Mouse (Mus musculus) monocyte, adult 5-6 weeks (primary cell): ENCODE results near the gene Igfbpl1. TPM values are rescaled to one million over a fixed set of nuclear protein-coding genes. Genes with fewer than 3 reads are reported as not detected.

Source experiments
- ATAC-seq: fragments of 153-309, 156-312 bp; replicated peaks from 2 replicates; pipeline ENCODE4 v1.8.0; 2017; ENCODE audit warnings: mild to moderate bottlenecking; ENCODE audit not compliant: low TSS enrichment, insufficient number of reproducible peaks, severe bottlenecking, poor library complexity, low FRiP score
- total RNA-seq: library from RNA; stranded (forward); fragments of 200-1000, 200-491, 200-594 nt; gene quantifications from 3 replicates; pipeline ENCODE4 v1.2.3, GENCODE M21; 2017

The Igfbpl1 gene
- total RNA-seq, 1 experiment from 2014 or later, result not detected

DNA sequence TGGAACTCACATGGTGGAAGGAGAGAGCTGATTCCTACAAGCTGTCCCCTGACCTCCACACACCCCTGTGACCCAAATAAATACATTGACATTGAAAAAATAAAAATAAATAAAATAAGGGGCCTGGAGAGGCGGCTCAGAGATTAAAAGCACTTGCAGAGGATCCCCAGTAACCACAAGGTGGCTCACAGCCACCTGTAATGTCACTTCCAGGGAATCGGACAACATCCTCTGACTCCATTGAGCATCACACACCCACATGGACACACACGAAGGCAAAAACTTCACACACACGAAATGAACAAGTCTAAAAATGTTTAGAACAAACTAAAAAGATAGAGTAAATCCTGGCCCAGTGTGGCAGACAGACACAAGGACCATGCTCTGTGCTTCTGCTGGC lies 40.0 kb downstream of the Igfbpl1 start:
- no peak for ATAC-seq

DNA sequence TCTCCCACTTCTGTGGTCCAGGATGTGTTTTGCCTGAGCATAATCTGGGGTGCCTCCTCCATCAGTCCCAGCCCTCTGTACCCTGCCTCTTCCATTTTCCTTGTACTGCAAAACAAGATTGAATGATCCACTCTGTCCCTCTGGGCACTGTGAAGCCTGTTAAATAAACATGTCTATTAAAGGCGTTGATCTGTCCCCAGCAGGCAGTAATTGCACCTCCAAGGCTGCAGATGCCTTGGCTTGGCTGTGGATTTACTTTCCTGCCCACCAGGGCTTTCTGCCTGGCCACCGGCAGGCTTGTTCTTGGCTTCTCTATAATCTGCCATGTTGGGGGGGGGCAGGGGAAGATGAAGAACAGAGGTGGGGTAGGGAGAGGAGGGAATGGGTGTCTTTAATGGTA lies 40.8 kb downstream of the Igfbpl1 start:
- ATAC-seq, result no peak

GRCm38 (mm10) chr4:45783671-45784070 lies 43.1 kb downstream of the Igfbpl1 start:
- no peak for ATAC-seq

GRCm38 (mm10) chr4:45771619-45772018 lies 55.1 kb downstream of the Igfbpl1 start:
- no peak for ATAC-seq

GRCm38 (mm10) chr4:45771173-45771572 lies 55.5 kb downstream of the Igfbpl1 start:
- no peak for ATAC-seq

DNA sequence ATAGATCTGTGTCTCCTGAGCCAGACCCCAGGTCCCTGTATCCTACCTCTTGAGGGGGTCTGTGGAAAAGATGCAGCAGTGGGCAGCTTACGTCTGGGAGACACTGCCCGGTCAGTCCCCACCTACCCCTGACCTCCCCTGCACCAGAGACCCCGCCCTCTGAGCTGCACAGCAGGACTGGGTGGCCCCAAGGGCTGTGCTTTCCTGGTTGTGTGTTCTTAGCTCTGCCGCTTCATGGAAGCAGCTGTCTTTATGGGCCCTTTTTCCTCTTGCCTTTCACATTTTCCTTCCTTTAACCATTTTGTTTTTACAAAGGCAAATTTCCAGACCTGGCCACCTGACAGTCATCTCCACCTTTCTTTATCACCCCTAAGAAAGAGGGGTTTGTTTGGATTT lies 56.1 kb downstream of the Igfbpl1 start:
- ATAC-seq, result no peak

GRCm38 (mm10) chr4:45769791-45770637 lies 56.7 kb downstream of the Igfbpl1 start:
- ATAC-seq, result no peak

DNA sequence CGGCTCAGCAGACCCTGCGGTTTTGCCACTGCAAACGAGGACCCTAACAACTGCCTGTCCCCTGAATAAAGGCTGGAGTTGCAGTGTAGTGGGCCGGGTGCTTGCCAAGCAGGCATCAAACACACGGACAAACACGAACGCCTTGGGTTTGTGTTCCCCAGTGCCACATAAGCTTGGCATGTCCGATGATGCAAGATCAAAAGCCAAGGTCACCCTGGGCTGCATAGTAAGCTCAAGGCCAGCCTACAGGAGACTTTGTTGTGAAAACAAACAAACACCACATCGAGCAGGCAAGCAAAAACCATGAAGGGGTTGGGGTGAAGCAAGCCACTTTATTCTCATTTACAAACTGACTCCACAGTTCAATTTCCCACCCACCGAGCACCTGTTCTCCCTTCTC lies 57.6 kb downstream of the Igfbpl1 start:
- ATAC-seq, result no peak

DNA sequence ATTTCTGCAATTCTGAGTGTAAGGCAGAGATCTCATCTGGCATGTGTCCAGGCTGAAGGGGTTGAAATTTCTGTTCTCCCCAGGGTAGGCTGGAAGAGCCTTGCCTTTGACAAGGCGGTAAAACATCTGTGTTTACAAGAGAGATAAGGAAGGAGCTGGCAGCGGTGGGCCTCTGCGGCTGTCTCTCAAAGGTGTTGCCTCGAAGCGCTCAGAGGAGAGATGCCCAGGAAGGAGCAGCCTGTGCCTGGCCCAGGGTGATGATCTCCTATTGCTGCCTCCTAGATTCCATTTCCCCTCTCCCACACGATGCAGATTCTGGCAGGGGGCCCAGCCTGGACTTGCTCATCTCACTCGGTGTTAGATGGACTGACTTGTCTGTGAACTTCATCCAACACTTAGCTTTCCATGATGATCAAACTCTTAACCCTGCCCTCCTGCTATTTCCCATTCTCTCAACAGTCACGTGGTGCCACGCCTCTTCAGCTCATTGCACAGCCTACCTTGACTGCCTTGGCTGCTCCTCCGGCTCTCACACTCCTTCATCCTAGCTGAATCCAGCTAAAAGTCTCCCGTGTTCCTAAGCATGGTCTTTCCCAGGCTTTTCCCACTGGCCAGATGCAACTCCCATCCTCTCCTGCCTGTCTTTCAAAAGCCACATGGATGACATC lies 58.7 kb downstream of the Igfbpl1 start:
- ATAC-seq, result no peak

DNA sequence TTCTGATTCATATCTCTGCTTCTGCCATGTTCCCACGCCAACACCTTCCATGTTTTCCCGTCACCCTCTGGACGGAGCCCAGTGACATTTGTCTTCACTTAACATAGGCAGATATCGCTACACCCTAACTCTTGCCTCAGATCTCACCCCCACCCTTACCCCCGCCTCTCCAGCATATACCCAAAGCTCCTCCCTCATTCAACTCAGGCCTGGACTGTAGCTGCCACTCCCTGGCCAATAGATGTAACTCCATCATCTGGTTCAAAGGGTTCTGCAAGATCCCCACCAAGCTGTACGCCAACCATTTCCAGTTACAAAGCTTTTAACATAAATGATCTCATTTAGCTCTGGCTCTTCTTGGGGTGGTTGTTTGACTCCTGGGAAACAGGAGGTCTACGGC lies 59.9 kb downstream of the Igfbpl1 start:
- no peak for ATAC-seq

DNA sequence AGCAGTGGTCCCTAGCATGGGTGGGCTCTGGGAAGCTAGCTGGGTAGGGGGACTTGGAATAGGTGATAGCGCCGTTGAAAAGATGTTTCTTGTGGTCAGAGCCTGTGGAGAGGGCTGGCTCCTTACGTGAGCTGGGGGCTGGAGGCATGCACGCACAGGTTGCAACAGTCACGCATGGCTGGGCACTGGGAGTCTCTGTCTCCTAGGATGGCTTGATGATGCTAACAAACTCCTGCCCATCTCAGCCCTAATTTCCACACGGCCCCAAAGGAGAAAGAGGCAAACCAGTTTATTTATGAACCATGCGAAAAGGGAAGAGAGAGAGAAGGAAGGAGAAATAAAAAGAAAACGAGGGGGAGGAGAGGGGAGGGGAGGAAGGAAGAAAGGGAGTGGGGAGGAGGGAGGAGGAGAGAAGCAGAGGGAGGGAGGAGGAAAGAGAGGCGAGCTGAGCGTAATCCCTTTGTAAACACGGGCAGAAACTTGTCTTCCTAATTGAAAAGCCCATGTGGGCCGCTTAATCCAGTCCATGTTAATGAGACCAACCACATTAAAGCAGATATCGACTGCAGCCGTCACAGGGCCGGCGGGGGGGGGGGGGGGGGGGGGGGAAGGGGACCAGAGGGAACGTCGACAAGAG lies 61.0 kb downstream of the Igfbpl1 start:
- no peak for ATAC-seq

DNA sequence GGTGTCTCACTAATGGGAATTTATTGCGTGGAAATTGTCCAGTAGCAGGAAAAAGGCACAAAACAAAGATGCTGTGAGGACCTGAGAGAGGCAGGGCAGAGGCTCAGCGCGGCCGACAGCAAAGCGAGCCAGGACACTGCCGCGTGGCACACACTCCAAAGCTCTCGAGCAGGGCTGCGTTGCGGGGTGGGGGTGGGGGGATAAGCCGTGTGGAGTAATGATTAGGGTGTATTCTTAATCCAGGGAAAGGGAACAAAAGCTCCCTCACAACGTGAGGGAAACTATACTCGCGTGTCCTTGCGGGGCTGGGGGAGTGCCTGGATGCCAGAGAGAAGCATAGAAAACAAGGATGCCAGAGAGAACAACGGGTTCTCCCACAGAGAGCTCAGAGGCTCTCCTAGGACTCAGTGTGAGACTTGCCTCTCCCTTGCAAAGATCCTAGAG lies 61.6 kb downstream of the Igfbpl1 start:
- no peak for ATAC-seq

DNA sequence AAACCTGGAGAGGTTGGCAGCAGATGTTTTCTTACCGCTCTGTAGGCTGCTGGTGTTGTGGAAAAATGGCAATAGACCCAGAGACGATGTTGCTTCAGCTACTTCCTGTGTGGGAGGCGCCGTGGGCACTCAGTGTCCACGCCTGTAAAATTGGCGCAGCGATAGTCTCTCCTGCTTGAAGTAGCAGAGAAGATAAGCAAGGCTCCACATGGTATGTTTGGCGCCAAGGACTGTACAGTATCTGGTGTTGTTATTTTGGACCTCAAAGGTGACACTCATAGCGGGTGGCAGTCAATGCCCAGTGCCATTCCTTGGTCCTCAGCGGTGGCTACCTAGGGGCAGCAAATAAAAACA lies 62.6 kb downstream of the Igfbpl1 start:
- ATAC-seq, result peak; percentile 47; the same call in 1 of the 2 replicates

GRCm38 (mm10) chr4:45763288-45764140 lies 63.2 kb downstream of the Igfbpl1 start:
- no peak for ATAC-seq

DNA sequence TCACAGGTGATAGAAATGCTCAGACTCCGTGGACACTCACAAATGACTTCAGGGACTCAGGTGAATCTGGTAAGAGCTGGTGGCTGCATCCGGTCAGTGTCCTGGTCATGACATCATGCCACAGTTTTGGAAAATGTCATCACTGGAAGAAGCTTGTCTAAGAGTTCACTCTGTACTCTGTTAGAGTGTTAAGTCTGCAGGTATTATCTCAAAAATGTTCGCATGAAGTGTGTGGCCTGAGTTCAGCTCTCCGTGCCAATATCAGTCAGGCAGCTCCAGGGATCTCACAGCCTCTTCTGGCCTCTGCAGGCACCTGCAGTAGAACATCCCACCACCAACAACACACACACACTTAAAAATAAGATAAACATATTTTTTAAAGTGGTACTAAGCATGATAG lies 64.1 kb downstream of the Igfbpl1 start:
- no peak for ATAC-seq
